Mouse (Mus musculus) cortical plate, adult 2 months (tissue): ENCODE results near the gene Fam185a.

Experiments
- CTCF ChIP-seq: fragments of 200-500 bp; IDR thresholded peaks from 2 replicates; pipeline ENCODE4 v1.5.1; 2011; ENCODE audit warnings: mild to moderate bottlenecking, control low read depth, low read length; ENCODE audit not compliant: insufficient read depth; ENCODE audit errors: extremely low read depth
- POLR2A ChIP-seq: fragments of 200-500 bp; IDR thresholded peaks from 2 replicates; pipeline ENCODE4 v1.6.1; 2011; ENCODE audit warnings: mild to moderate bottlenecking, low read length, control low read depth; ENCODE audit not compliant: insufficient read depth; ENCODE audit errors: extremely low read depth

GRCm38 (mm10) chr5:21383392-21384251 is 41.1 kb upstream of the Fam185a start:
- no peak for TF ChIP-seq POLR2A
- no peak for TF ChIP-seq CTCF
